Mouse (Mus musculus) right cerebral cortex, postnatal 4 days (tissue): ENCODE measurements around the gene Sh3kbp1.

Experiments used
- DNase-seq: peaks from one replicate; pipeline ENCODE4 v3.0.0-alpha.2; 2022

Gene Sh3kbp1

GRCm38 (mm10) chrX:159840225-159840624 is 213.2 kb downstream of the Sh3kbp1 start:
- no peak for DNase-seq

DNA sequence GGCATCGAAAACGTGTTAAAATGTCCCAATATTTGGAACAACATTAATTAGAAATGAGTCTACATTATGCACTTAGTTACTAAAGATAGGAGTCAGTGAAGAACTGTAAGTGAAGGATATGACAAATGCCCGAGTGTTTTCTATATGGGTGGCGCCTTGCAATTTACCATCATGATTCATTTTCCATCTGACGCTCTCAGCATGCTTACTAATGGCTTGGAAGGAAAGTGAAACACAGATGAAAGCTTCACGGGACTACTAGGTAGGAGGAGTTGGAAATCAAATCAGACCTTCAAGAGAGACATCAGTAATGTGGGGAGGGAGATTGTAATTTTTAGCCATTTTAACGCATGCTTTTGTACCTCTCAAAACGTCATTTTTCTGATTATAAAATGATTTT is 223.7 kb downstream of the Sh3kbp1 start:
- DNase-seq, result no peak

DNA sequence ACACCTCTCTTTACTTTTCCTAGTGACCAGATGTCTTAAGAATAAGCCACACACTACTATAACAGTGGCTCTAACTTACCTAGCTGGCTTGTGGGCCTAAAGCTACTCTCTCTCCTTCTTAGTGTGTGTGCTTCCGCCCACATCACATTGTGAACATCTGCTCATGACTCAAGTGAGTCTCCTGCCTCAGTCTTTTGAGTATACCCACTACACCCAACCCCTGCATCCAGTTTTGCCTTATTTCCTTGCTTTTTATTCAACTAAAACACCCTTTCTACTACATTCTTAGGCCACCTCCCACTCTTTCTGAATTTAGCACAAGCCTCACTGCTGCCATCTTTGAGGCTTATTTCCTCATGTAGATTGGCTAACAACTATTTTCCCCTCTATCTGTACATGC is 229.8 kb downstream of the Sh3kbp1 start:
- no peak for DNase-seq

GRCm38 (mm10) chrX:159858126-159858525 is 231.1 kb downstream of the Sh3kbp1 start:
- DNase-seq, result no peak

- DNase-seq, result no peak
These were observed 233.9 kb downstream of the Sh3kbp1 start for GRCm38 (mm10) chrX:159860841-159861530.

DNA sequence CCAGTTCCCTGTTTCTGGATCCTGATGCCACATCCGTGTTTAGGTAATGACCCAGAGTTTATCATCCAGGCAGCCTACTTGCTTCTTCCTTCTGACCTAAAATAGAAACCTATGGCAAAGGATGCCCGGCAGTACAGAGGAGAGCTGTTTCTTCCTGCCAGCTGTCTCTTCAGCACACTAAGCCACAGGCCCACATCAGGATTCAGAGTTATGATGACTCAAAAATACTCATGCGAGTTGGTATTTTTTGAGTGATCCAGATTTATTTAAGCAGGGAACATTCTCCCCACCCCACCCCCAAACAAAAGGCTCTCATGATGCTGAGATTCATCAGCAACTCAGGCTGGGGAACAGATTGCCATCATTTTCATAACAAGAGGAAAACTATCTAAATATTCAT is 240.6 kb downstream of the Sh3kbp1 start:
- no peak for DNase-seq

- no peak for DNase-seq
These were observed 245.4 kb downstream of the Sh3kbp1 start for GRCm38 (mm10) chrX:159872521-159872920.

GRCm38 (mm10) chrX:159877770-159878169 is 250.7 kb downstream of the Sh3kbp1 start:
- DNase-seq, result no peak

DNA sequence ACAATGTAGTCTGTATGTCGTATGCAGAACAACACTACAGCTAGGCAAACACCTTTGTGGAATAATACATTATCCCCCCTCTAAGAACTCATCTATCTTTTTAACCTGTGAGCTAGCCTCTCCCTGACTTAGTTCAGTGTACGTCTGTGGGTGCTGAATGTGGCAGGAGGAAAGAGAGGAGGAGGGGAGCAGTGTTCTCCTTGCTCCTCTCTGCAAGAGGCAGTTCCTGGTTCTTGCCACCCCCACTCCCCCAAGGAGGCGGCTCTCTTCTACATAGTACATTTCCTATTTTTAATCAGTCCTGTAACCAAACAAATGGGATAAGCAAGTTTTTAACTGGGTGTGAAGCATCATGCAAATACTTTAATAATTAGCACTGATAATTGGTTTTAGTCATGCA is 252.4 kb downstream of the Sh3kbp1 start:
- DNase-seq, result no peak

- no peak for DNase-seq
These were observed 254.5 kb downstream of the Sh3kbp1 start for GRCm38 (mm10) chrX:159881576-159881975.

DNA sequence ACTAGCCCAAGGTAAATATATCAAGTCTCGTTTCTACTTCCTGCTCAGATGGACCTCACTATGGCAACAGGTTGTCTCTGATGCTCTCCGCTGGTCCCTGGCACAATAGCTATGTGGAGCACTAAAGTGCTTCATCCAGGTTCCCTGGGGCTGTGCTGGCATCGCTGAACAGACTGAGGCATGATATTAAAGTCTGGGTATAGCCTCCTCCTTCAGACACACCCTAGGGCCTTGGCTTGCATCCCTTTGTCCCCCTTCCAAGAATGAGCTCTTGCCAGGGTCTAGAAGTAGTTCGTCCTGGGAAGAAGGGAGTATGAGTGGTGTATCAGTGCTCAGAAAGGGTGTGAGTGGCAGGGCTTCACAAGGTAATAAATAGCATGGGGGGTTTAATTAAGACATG is 269.5 kb downstream of the Sh3kbp1 start:
- no peak for DNase-seq

DNA sequence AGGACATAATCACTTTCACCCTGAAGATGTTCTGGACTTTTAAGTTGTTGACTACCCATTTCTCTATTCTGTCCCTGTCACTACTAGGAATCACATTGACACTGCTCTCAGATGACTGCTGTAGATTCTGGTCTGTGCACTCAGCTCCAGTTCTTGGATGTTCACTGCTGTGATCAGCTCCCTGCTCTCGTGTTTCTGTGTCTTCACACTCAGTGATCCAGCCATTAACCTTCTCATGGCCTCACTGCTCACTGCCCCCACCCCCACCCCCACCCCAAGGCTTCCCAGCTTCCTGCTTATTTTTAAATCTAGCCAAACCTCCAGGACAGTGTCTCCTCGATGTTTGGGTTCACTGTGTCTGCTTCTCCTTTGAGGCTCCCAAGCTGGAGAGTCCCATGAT is 271.0 kb downstream of the Sh3kbp1 start:
- DNase-seq, result no peak

DNA sequence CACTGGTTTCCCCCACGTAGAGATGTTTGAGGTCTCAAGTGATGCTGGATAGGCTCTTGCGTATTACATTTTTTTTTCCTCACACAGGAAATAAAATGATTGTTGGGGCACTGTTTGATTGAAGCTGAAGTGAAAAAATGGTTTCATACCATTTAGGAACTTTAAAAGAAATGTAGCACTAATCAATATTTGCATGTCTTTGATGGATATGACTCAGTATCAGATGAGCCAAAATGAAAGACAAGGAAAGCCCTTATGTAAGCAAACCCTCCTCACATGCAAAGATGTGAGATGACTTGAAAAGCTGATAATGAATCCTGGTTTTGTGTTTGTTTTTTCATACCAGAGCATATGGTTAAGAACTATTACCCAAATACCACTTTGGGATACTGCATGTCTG is 272.0 kb downstream of the Sh3kbp1 start:
- no peak for DNase-seq

GRCm38 (mm10) chrX:159903421-159903820 is 276.3 kb downstream of the Sh3kbp1 start:
- no peak for DNase-seq

DNA sequence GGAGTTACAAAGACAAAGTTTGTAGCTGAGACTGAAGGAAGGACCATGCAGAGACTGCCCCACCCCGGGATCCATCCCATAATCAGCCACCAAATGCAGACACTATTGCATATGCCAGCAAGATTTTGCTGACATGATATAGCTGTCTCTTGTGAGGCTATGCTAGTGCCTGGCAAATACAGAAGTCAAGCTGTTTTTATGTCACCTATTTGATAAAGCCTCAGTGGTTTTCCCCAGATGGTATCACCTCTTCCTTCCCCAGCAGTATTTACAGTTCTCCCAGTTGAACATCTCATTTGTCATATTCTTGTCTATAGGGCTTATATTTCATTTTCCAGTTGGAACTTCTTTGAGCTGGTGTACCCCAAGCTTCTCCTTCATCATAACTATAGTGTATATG is 280.6 kb downstream of the Sh3kbp1 start:
- no peak for DNase-seq

GRCm38 (mm10) chrX:159909446-159910277 is 282.6 kb downstream of the Sh3kbp1 start:
- DNase-seq, result no peak

DNA sequence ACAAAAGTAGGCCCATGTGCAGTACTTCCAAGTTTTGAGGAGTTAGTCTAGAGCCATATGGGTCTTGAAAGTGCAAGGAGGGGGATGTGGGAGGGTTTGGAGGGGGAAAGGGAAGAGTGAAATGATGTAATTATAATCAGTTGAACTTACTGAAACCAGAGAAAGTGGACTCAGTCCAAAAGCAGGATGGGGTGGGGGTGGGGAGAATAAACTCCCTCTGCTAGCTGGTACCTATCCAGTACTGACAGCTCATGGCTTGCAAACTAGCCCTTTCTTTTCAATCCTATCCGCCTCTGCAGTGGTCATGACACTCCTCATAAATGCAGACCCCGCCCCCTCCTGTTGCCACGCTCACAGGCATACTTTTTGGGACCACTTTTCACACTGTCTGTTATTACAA is 283.5 kb downstream of the Sh3kbp1 start:
- no peak for DNase-seq

- DNase-seq, result no peak
These were observed 284.5 kb downstream of the Sh3kbp1 start for GRCm38 (mm10) chrX:159911613-159912012.

- no peak for DNase-seq
These were observed 285.0 kb downstream of the Sh3kbp1 start for GRCm38 (mm10) chrX:159912061-159912460.

DNA sequence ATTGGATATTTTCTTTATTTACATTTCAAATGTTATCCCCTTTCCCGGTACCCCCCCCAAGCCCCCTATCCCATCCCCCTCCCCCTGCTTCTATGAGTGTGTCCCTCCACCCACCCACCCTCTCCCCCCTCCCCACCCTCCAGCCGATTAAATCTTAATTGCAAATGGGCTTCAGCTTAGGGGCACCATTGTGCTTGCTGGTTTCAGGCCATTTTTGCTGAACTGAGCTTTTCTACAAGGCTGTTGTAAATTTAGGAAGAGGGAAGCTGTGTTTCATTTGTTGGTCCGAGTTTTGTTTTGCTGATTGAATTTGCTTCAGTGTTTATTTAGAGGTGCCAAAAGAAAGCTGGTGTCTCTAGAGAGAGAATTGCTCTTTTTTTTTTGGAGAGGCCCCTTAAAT is 286.4 kb downstream of the Sh3kbp1 start:
- no peak for DNase-seq

DNA sequence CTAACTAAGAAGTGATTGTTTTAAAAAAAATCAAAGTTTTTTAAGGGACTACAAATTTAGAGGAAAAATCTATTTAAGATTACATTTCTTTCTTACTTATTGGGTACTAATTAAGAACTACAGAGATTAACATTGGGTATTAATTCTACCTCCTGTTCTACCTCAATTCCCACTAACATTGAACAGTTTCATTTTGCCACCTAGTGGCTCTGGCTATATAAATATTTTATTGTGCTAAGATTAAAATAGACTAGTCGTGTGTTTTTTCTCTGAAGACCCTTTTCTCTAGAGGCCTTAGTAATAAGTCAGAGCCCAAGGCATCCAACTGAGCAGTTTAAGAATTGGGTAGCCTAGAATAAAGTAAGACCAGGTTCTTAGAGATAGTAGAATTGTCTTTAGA is 288.1 kb downstream of the Sh3kbp1 start:
- DNase-seq, result no peak

DNA sequence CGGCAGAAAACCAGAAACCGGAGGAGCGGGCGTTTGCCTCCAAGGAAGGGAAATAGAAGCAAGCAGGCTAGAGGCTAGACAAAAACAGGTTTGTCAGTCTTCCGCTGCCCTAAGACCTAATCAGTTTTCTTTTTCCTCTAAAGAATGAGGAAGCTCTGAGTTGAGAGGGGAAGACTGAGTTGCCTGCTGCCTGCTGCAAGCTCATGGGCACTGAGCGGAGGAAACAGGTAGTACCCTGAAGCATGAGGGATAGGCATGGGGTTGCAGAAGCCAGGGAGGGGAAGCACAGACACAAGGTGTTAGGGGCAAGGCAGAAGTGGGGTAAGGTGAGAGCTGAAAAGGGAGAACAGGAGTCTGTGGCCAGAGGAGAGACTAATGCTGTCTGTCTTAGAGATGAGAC is 297.7 kb downstream of the Sh3kbp1 start:
- DNase-seq, result no peak

GRCm38 (mm10) chrX:159928165-159928564 is 301.1 kb downstream of the Sh3kbp1 start:
- DNase-seq, result no peak

DNA sequence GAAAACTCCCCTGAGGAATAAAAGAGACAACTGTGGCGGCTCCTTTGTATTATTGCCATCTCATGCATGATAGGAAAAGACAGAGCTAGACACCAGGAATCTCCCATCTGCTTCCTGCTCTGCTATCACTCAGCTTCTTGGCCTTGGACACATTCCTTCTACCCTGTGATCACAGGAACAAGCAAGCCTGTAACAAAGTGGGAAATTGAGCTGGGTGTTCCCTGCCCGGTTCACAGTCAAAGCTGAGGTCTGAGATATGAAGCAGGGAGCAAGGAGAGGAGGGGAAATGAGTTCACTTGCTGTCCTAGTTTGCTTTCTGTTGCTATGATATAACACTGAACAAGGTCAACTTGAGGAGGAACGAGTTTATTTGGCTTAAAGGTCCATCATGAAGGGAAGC is 301.8 kb downstream of the Sh3kbp1 start:
- DNase-seq, result no peak

DNA sequence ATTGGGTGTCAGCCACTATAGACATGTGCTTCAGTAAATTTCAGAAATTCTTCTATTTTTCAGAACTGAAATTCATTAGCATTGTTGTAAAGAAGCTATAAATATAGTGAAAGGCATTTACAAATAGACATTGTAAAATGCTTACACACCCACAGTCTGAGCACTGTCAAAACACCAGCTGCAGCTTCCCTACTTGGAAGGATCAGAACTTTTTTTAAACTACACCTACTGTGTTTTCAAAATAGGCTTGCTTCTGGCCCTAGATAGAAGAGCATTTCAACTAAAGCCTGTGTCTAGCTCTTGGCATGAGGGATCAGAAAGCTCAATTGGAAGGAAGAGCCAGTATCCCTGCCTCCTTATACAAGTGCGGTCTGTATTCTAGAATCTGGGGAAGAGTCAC is 305.0 kb downstream of the Sh3kbp1 start:
- DNase-seq, result no peak
